Mouse (Mus musculus) left cerebral cortex, adult 9 months (tissue): ENCODE measurements at regions not wholly inside any gene's neighbourhood (a gene's known extent, or its start where the extent isn't known, plus 50 kb on each side); places are given as distances from the start of the nearest gene placed in this dataset.

Source experiments
- DNase-seq, 2 experiments: peaks; one replicate each; pipeline ENCODE4 v3.0.0; 2022; ENCODE audit warnings: low spot score in 2 of 2

DNA sequence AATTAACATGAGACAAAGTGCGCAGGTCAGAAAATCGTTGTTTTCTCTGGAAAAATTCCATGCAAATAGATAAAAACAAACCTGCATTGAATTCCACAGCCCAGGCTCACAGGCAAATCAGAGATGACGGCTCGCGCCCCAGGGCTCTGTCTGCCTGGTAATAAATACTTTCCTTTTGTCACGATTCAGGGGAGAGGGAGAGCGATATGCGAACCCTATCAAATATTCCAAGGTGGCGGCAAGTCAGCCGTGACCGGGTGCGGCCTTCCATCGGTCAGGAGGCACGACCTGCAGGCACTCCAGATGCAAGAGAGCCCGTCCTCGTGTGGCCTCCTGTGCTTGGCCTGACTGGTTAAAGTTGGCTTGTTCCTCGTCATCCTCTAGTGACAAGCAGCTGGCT is 94.5 kb upstream of the Gsc start:
- no peak for DNase-seq

DNA sequence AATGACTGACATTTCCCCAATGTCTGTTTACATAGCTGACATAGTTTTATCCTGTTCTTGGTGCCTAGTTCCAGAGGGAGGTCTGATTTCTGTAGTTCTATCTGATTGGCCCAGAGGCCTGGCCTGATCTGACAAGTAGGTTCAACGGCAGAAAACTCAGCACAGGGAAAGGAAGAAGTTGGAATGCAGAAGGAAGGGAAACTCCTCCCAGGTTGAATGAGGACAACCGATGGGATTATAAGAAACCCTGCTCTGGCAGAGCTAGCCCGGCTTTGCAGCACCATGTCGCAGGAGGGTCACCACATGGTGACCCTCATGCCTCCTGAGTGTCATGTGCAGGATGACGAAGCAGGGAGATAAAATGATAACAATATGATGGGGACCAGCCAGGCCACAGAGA is 89.8 kb upstream of the Gsc start:
- no peak for DNase-seq

- no peak for DNase-seq
Observed at GRCm38 (mm10) chr12:104560934-104561565, 87.9 kb upstream of the Gsc start.

GRCm38 (mm10) chr12:104557761-104558160 is 84.6 kb upstream of the Gsc start:
- peak in 1 of 2 experiments; percentile 49 for DNase-seq

DNA sequence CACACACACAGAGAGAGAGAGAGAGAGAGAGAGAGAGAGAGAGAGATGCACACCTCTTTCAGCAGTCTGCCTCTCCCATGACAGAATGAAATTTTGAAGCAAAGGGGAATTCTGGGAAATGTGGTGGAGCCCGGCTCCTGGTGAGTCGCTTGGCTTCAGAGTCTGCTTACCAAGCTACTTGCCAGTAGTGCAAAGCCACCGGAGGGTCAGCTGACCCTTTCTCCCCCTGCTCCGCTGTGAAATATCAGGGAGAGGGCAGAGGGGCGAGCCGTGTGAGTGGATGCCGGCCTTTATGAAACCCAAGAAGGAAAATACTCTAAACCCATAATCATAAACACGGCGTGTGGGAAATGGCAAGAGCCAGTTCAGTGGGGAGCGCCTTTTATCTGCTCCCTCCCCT is 84.2 kb upstream of the Gsc start:
- DNase-seq = no peak

GRCm38 (mm10) chr12:104548586-104548985 is 75.5 kb upstream of the Gsc start:
- DNase-seq = no peak

- no peak for DNase-seq
Observed at GRCm38 (mm10) chr12:104547561-104547960, 74.4 kb upstream of the Gsc start.

GRCm38 (mm10) chr12:104545993-104546769 is 73.1 kb upstream of the Gsc start:
- DNase-seq = no peak

- DNase-seq = no peak
Observed at GRCm38 (mm10) chr12:104539911-104540310, 66.8 kb upstream of the Gsc start.

DNA sequence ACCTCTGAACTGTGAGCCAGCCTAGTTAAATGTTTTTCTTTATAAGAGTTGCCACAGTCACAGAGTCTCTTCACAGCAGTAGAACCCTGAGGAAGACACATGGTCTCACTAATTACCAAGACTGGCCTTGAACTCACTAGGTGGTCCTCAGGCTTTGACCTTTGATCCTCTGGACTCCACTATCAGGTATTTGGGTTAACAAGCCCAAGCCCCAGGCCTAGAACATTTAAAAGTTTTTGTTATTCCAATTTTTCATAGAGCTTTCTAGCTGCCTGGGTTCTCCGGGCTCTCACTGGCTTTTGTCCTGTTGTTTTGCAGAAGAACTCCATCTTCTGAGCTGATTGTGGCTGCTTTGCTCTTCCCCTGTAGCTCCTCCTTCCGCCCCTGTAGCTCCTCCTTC is 65.3 kb upstream of the Gsc start:
- no peak for DNase-seq

DNA sequence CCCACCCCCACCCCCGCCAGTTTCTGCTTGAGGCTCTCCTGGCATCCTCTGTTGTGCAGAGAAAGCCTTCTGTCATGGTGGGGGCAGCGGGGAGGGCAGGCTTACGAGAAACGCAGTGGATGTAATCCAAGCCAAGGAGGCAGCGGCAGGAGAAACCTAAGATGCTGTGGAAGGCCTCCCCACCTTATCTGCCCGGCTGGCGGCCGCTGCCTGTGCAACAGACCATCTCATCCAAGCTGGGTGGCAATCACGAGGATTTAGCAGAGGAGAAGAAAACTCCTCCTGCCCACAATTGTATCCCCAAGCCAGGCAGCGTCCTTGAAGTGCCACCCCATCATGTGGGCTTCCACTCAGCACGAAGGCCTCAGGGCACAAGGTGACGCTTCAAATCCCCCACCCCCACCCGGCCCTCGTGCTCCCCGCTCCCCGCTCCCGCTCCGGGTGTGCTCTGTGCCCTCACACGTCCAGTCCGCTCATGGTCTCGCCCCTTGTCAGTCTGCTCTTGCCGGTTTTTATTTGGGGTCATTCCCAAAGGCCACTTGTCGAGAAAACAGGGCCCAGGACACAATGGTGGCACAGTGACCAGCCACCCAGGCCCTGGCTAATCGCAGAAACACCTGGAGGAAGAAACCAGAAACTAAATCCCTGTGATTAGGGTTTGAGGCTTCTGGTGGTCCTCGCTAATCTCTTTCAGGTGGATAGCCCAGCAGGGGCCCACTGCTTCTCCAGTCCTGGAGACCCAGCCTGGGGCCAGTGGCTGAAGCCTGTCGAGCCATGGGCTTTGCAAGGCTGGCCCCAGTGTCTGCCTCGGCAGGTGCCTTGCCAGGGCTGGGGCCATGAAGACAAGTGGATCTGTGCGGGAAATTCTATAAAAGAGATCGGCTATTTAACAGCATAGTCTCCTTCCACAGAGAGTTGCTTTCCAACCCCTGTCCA is 58.6 kb upstream of the Gsc start:
- no peak for DNase-seq

GRCm38 (mm10) chr12:104530586-104530985 is 57.5 kb upstream of the Gsc start:
- DNase-seq = no peak
